Mouse (Mus musculus): ENCODE results near the gene Gsk3a. TPM values are rescaled to one million over a fixed set of nuclear protein-coding genes. Genes with fewer than 3 reads are reported as not detected.

The Gsk3a gene
- polyA plus RNA-seq, 1 experiment from 2014 or later: 78.1 TPM

GRCm38 (mm10) chr7:25227523-25228300, 9.9 kb downstream of the Gsk3a start:
- Histone ChIP-seq H3K4me3 (ENCODE audit: inconsistent target) (no peak overlapping the region), H3K36me3 (ENCODE audit: inconsistent target) (peaks cover 71% of the 10 kb centered on the region), H3K79me2 (ENCODE audit: inconsistent target) (peaks cover 61% of the 10 kb centered on the region), H3K27ac (no peak overlapping the region)
- 100% methylated on average over 1 of the region's 1 CpGs for WGBS (ENCODE audit: missing documents)

GRCm38 (mm10) chr7:25222275-25222967, 15.2 kb downstream of the Gsk3a start:
- peaks cover 18% of the 10 kb centered on the region for H3K36me3 ChIP-seq (ENCODE audit: inconsistent target)
- H3K4me3 ChIP-seq (ENCODE audit: inconsistent target): peak overlapping the region; percentile 94
- WGBS (ENCODE audit: missing documents): 91% methylated on average over 10 of the region's 10 CpGs
- H3K27ac ChIP-seq: no peak overlapping the region
- peaks cover 67% of the 10 kb centered on the region for H3K79me2 ChIP-seq (ENCODE audit: inconsistent target)

GRCm38 (mm10) chr7:25221102-25221883, 16.4 kb downstream of the Gsk3a start, which contains the start of gene Zfp526:
Gene Zfp526 (plus strand): TSS chr7:25221425.
- Histone ChIP-seq H3K36me3 (ENCODE audit: inconsistent target) (peaks cover 13% of the 10 kb centered on the region; the same call in 1 of the 2 replicates), H3K4me3 (ENCODE audit: inconsistent target) (peak within 1 kb of the TSS; percentile 94), H3K27ac (peak within 1 kb of the TSS; percentile 65), H3K79me2 (ENCODE audit: inconsistent target) (peaks cover 56% of the 10 kb centered on the region)
- WGBS (ENCODE audit: missing documents): under 1% methylated on average over 45 of the region's 45 CpGs

GRCm38 (mm10) chr7:25220457-25221101, 17.1 kb downstream of the Gsk3a start, which contains the start of gene Dedd2:
Gene Dedd2 (minus strand): TSS chr7:25220615.
- 2% methylated on average over 20 of the region's 20 CpGs for WGBS (ENCODE audit: missing documents)
- Histone ChIP-seq H3K4me3 (ENCODE audit: inconsistent target) (peak within 1 kb of the TSS; percentile 94), H3K79me2 (ENCODE audit: inconsistent target) (peaks cover 49% of the 10 kb centered on the region), H3K36me3 (ENCODE audit: inconsistent target) (peaks cover 6% of the 10 kb centered on the region; the same call in 1 of the 2 replicates), H3K27ac (peak within 1 kb of the TSS; percentile 65)

- Histone ChIP-seq H3K79me2 (ENCODE audit: inconsistent target) (peaks cover 42% of the 10 kb centered on the region), H3K4me3 (ENCODE audit: inconsistent target) (peak overlapping the region; percentile 94), H3K27ac (peak overlapping the region; percentile 58), H3K36me3 (ENCODE audit: inconsistent target) (peaks cover 6% of the 10 kb centered on the region; the same call in 1 of the 2 replicates)
- WGBS (ENCODE audit: missing documents): 3% methylated on average over 30 of the region's 31 CpGs
Observed at GRCm38 (mm10) chr7:25219756-25220456, 17.7 kb downstream of the Gsk3a start.

GRCm38 (mm10) chr7:25219416-25219750, 18.3 kb downstream of the Gsk3a start:
- H3K4me3 ChIP-seq (ENCODE audit: inconsistent target): peak overlapping the region; percentile 94
- peak overlapping the region; percentile 58 for H3K27ac ChIP-seq
- WGBS (ENCODE audit: missing documents): 1% methylated on average over 16 of the region's 16 CpGs
- H3K36me3 ChIP-seq (ENCODE audit: inconsistent target): peaks cover 4% of the 10 kb centered on the region; the same call in 1 of the 2 replicates
- peaks cover 39% of the 10 kb centered on the region for H3K79me2 ChIP-seq (ENCODE audit: inconsistent target)

GRCm38 (mm10) chr7:25218705-25219415, 18.8 kb downstream of the Gsk3a start:
- WGBS (ENCODE audit: missing documents): under 1% methylated on average over 53 of the region's 53 CpGs
- H3K27ac ChIP-seq: peak overlapping the region; percentile 58
- peaks cover 34% of the 10 kb centered on the region for H3K79me2 ChIP-seq (ENCODE audit: inconsistent target)
- H3K36me3 ChIP-seq (ENCODE audit: inconsistent target): no peaks in the 10 kb centered on the region; the same call in 1 of the 2 replicates
- peak overlapping the region; percentile 94 for H3K4me3 ChIP-seq (ENCODE audit: inconsistent target)

GRCm38 (mm10) chr7:25217653-25218395, 19.8 kb downstream of the Gsk3a start:
- H3K27ac ChIP-seq: no peak overlapping the region
- no peaks in the 10 kb centered on the region; the same call in 1 of the 2 replicates for H3K36me3 ChIP-seq (ENCODE audit: inconsistent target)
- 26% methylated on average over 12 of the region's 12 CpGs for WGBS (ENCODE audit: missing documents)

GRCm38 (mm10) chr7:25214172-25214571, 23.5 kb downstream of the Gsk3a start:
- H3K27ac ChIP-seq: no peak overlapping the region
- WGBS (ENCODE audit: missing documents): 93% methylated on average over 2 of the region's 2 CpGs
- no peak overlapping the region for H3K4me3 ChIP-seq (ENCODE audit: inconsistent target)
- H3K79me2 ChIP-seq (ENCODE audit: inconsistent target): peaks cover 4% of the 10 kb centered on the region; the same call in 1 of the 2 replicates
- peaks cover 13% of the 10 kb centered on the region; the same call in 1 of the 2 replicates for H3K36me3 ChIP-seq (ENCODE audit: inconsistent target)

More at GRCm38 (mm10) chr7:25217653-25218395, 19.8 kb downstream of the Gsk3a start:
- peaks cover 23% of the 10 kb centered on the region for H3K79me2 ChIP-seq (ENCODE audit: inconsistent target)
- H3K4me3 ChIP-seq (ENCODE audit: inconsistent target): peak overlapping the region; percentile 7; the same call in 1 of the 2 replicates

- Histone ChIP-seq H3K27ac (no peak overlapping the region), H3K79me2 (ENCODE audit: inconsistent target) (no peaks in the 10 kb centered on the region; the same call in 1 of the 2 replicates), H3K36me3 (ENCODE audit: inconsistent target) (peaks cover 23% of the 10 kb centered on the region; the same call in 1 of the 2 replicates), H3K4me3 (ENCODE audit: inconsistent target) (no peak overlapping the region)
- 3% methylated on average over 3 of the region's 3 CpGs for WGBS (ENCODE audit: missing documents)
Observed at GRCm38 (mm10) chr7:25213099-25213498, 24.6 kb downstream of the Gsk3a start.

GRCm38 (mm10) chr7:25210482-25210881, 27.2 kb downstream of the Gsk3a start:
- H3K4me3 ChIP-seq (ENCODE audit: inconsistent target): no peak overlapping the region

GRCm38 (mm10) chr7:25209161-25209622, 28.5 kb downstream of the Gsk3a start:
- Histone ChIP-seq H3K36me3 (ENCODE audit: inconsistent target) (peaks cover 29% of the 10 kb centered on the region; the same call in 1 of the 2 replicates), H3K4me3 (ENCODE audit: inconsistent target) (no peak overlapping the region), H3K27ac (no peak overlapping the region), H3K79me2 (ENCODE audit: inconsistent target) (no peaks in the 10 kb centered on the region)
- 85% methylated on average over 3 of the region's 3 CpGs for WGBS (ENCODE audit: missing documents)

More at GRCm38 (mm10) chr7:25210482-25210881, 27.2 kb downstream of the Gsk3a start:
- H3K36me3 ChIP-seq (ENCODE audit: inconsistent target): peaks cover 29% of the 10 kb centered on the region; the same call in 1 of the 2 replicates
- H3K79me2 ChIP-seq (ENCODE audit: inconsistent target): no peaks in the 10 kb centered on the region
- WGBS (ENCODE audit: missing documents): 100% methylated on average over 4 of the region's 4 CpGs
- no peak overlapping the region for H3K27ac ChIP-seq
